1 mouse cellular context compared by ENCODE assay signal in the genomic region with DNA sequence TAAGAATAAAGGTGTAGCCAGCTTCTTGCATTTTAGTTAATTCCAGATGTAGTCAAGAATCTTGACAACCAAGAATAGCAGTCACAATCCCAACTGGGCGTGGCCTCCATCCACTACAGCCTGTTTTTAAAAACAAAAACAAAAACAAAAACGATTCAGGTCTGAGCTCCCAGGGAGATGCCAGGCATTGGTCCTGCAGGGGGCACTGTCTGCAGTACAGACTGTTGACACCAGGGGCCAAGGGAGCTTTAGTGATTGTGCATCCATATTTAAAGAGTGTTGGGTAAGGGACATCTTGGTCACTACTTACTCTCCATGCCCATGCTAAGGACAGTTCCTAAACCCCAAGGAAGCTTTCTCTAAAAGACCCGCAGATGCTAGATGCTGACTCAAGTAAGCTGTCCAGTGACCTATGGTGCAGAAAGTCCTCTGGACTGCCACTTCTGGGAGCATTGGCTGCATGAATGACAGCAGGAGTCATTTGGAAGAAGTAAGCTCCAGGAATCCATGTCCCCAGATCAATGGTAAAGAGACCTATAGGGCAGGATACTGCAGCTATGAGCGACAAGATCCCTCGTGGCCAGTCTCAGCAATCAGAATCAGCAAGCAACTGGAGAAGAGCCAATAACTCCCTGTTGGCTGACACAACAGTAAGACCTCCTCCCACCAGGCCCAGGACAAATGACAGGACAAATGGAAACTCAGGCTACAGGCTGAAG.
TF ChIP-seq lines count a peak whose summit lies in the region.

No protein-coding gene starts in this region.

TF ChIP-seq in MEL, 35 proteins besides CTCF, POLR2A, EP300 and RAD21 (continued from another document):
- TF ChIP-seq ZKSCAN1 (IDR thresholded peaks at IDR 0.05; ENCODE audit: low read depth, low read length) (no peak), TCF12 (IDR thresholded peaks at IDR 0.05; ENCODE audit: low read depth, low read length) (no peak), ETS1 (IDR thresholded peaks at IDR 0.05; ENCODE audit: low read depth, low read length) (no peak), KAT2A (conservative IDR thresholded peaks at IDR 0.05; ENCODE audit: low read depth, low read length) (no peak), SMC3 (IDR thresholded peaks at IDR 0.05; ENCODE audit: low read depth, low read length) (no peak), TAL1 (IDR thresholded peaks at IDR 0.05; ENCODE audit: low read length) (no peak), CHD2 (IDR thresholded peaks at IDR 0.05; ENCODE audit: low read length) (no peak), GATA1 (IDR thresholded peaks at IDR 0.05; ENCODE audit: low read depth, low read length) (no peak), CHD1 (IDR thresholded peaks at IDR 0.05; ENCODE audit: low read depth, low read length) (no peak), MAX (IDR thresholded peaks at IDR 0.05; ENCODE audit: low read length) (no peak)
